Mouse (Mus musculus) midbrain, embryonic 11.5 days (tissue): ENCODE measurements around the gene 4930449I24Rik. TPM values are rescaled to one million over a fixed set of nuclear protein-coding genes. Genes with fewer than 3 reads are reported as not detected.
"Not testable (repeated sequence)": the region's sequence is repeated elsewhere in the genome, so short reads cannot be mapped to it uniquely, and the experiment has no call there.

Experiments
- ATAC-seq: fragments of 200-750 bp; cut with Nextera tagmentation; 2 replicates; pipeline ENCODE4 v1.8.0; 2017; ENCODE audit warnings: moderate TSS enrichment, moderate library complexity; ENCODE audit not compliant: low FRiP score
- DNase-seq: peaks from one replicate; pipeline ENCODE4 v3.0.0; 2015; ENCODE audit warnings: low spot score; ENCODE audit errors: missing footprints
- H3K27ac ChIP-seq: fragments of 300-500 bp; sonication (generic); 2 replicates; pipeline ENCODE4 v1.5.1; 2014; ENCODE audit warnings: low read depth, low read length
- H3K27me3 ChIP-seq: fragments of 300-500 bp; sonication (generic); 2 replicates; pipeline ENCODE4 v1.6.1; 2014; ENCODE audit warnings: mild to moderate bottlenecking, low read length, moderate library complexity, mixed read lengths; ENCODE audit not compliant: control insufficient read depth, insufficient read depth
- H3K36me3 ChIP-seq: fragments of 300-500 bp; sonication (generic); 2 replicates; pipeline ENCODE4 v1.6.1; 2014; ENCODE audit warnings: mild to moderate bottlenecking, low read length, moderate library complexity, mixed read lengths; ENCODE audit not compliant: control insufficient read depth, insufficient read depth
- H3K4me1 ChIP-seq: fragments of 300-500 bp; sonication (generic); 2 replicates; pipeline ENCODE4 v1.6.1; 2014; ENCODE audit warnings: low read length; ENCODE audit not compliant: control insufficient read depth, insufficient read depth
- H3K4me2 ChIP-seq: fragments of 300-500 bp; sonication (generic); 2 replicates; pipeline ENCODE4 v1.6.1; 2014; ENCODE audit warnings: mild to moderate bottlenecking, moderate library complexity
- H3K4me3 ChIP-seq: fragments of 300-500 bp; sonication (generic); 2 replicates; pipeline ENCODE4 v1.5.1; 2014; ENCODE audit warnings: low read depth, low read length
- H3K9ac ChIP-seq: fragments of 300-500 bp; sonication (generic); 2 replicates; pipeline ENCODE4 v1.6.1; 2014; ENCODE audit warnings: low read length
- H3K9me3 ChIP-seq: fragments of 300-500 bp; sonication (generic); 2 replicates; pipeline ENCODE4 v1.6.1; 2016; ENCODE audit warnings: low read length; ENCODE audit not compliant: control insufficient read depth
- WGBS: fragments of 180-500 bp; shearing (Covaris S2); extraction: QIAGEN DNeasy Blood & Tissue Kit; methylation state at CpG from one replicate; pipeline ENCODE4 v1.1.7; 2014; 5-methylcytosine and 5-hydroxymethylcytosine counted together
- polyA plus RNA-seq: library from polyadenylated mRNA; unstranded; fragments of >200 nt; fragmentation: Nextera tagmentation; extraction: Ambion mirVana; gene quantifications from 2 replicates; pipeline ENCODE4 v1.2.1, GENCODE M21; 2014

4930449I24Rik gene
- polyA plus RNA-seq, 1 experiment from 2014 or later: not detected

DNA sequence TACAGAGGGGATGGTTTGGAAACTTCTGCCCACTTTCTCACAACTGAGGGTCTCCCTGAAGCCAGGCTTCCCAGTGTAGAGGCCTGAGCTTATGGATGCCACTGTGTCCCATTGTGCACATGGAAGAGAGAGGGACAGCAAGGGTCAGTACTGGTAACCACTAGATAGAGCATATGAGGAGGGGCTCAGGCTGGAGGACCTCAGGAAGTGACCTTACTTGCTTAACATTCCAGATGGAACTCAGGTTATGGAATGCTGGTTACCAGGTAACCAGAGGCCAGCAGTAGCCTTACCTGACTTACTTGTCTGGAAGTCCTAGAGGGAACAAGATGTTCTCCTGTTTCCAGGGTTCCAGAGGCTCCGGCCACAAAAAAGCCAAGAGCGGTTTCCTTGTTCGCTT lies 20.5 kb upstream of the 4930449I24Rik start, which contains the start of gene Gm6408:
Gene Gm6408 (plus strand): TSS at position 301 of the 400 bp plus-strand sequence.
- not testable (repeated sequence) for H3K4me2 ChIP-seq, DNase-seq, H3K9ac ChIP-seq, H3K36me3 ChIP-seq, H3K27ac ChIP-seq, H3K9me3 ChIP-seq, H3K4me3 ChIP-seq, H3K27me3 ChIP-seq, H3K4me1 ChIP-seq, ATAC-seq
- 82% methylated on average over 2 of the region's 3 CpGs for WGBS

DNA sequence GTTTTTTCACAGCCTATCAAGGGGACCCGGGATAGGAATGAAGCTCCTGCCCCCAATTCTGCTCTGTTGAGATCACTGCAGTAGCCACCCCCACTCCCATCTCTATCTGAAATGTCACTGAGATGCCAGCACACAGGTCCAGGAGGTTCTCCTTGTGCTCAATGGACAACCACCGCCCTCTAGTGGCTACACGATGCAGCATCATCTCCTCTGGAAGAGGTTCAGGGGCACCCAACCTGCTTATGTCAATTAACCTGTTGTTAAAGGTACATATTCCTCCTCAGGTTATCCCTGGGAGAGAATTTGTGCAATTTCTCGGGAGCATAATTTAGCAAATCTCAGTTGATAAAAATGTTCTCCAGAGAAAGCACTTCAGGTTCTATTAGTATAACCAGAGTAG lies 13.2 kb upstream of the 4930449I24Rik start:
- not testable (repeated sequence) for H3K27ac ChIP-seq, H3K9me3 ChIP-seq, DNase-seq, H3K27me3 ChIP-seq, H3K9ac ChIP-seq, ATAC-seq, H3K4me3 ChIP-seq, H3K4me2 ChIP-seq, H3K36me3 ChIP-seq, H3K4me1 ChIP-seq
- WGBS: 17% methylated on average over 3 of the region's 4 CpGs

DNA sequence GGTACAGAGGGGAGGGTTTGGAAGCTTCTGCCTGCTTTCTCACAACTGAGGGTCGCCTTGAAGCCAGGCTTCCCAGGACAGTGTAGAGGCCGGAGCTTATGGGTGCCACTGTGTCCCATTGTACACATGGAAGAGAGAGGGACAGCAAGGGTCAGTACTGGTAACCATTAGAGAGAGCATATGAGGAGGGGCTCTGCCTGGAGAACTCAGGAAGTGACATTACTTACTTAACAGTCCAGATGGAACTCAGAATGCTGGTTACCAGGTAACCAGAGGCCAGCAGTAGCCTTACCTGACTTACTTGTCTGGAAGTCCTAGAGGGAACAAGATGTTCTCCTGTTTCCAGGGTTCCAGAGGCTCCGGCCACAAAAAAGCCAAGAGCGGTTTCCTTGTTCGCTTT lies 11.1 kb upstream of the 4930449I24Rik start, which contains the start of gene Gm6370:
Gene Gm6370 (plus strand): TSS at position 301 of the 400 bp plus-strand sequence.
- not testable (repeated sequence) for H3K9me3 ChIP-seq, DNase-seq, H3K27ac ChIP-seq, ATAC-seq, H3K4me3 ChIP-seq, H3K4me1 ChIP-seq, H3K27me3 ChIP-seq, H3K4me2 ChIP-seq, H3K9ac ChIP-seq, H3K36me3 ChIP-seq
- no CpG with 5 or more reads among the region's 5 CpGs for WGBS

DNA sequence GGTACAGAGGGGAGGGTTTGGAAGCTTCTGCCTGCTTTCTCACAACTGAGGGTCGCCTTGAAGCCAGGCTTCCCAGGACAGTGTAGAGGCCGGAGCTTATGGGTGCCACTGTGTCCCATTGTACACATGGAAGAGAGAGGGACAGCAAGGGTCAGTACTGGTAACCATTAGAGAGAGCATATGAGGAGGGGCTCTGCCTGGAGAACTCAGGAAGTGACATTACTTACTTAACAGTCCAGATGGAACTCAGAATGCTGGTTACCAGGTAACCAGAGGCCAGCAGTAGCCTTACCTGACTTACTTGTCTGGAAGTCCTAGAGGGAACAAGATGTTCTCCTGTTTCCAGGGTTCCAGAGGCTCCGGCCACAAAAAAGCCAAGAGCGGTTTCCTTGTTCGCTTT lies 11.6 kb downstream of the 4930449I24Rik start, which contains the start of gene Gm3402:
Gene Gm3402 (plus strand): TSS at position 301 of the 400 bp plus-strand sequence.
- not testable (repeated sequence) for H3K4me1 ChIP-seq, H3K4me3 ChIP-seq, DNase-seq, H3K9ac ChIP-seq, H3K27ac ChIP-seq, H3K9me3 ChIP-seq, ATAC-seq, H3K27me3 ChIP-seq, H3K36me3 ChIP-seq, H3K4me2 ChIP-seq
- WGBS: no CpG with 5 or more reads among the region's 5 CpGs

DNA sequence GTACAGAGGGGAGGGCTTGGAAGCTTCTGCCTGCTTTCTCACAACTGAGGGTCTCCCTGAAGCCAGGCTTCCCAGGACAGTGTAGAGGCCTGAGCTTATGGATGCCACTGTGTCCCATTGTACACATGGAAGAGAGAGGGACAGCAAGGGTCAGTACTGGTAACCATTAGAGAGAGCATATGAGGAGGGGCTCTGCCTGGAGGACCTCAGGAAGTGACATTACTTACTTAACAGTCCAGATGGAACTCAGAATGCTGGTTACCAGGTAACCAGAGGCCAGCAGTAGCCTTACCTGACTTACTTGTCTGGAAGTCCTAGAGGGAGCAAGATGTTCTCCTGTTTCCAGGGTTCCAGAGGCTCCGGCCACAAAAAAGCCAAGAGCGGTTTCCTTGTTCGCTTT lies 23.3 kb downstream of the 4930449I24Rik start, which contains the start of gene Gm3404:
Gene Gm3404 (plus strand): TSS at position 301 of the 400 bp plus-strand sequence.
- WGBS: 93% methylated on average over 3 of the region's 3 CpGs
- DNase-seq, ATAC-seq: not testable (repeated sequence)

DNA sequence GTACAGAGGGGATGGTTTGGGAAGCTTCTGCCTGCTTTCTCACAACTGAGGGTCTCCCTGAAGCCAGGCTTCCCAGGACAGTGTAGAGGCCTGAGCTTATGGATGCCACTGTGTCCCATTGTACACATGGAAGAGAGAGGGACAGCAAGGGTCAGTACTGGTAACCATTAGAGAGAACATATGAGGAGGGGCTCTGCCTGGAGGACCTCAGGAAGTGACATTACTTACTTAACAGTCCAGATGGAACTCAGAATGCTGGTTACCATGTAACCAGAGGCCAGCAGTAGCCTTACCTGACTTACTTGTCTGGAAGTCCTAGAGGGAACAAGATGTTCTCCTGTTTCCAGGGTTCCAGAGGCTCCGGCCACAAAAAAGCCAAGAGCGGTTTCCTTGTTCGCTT lies 35.1 kb downstream of the 4930449I24Rik start, which contains the start of gene Gm3409:
Gene Gm3409 (plus strand): TSS at position 301 of the 400 bp plus-strand sequence.
- not testable (repeated sequence) for H3K9me3 ChIP-seq, H3K27me3 ChIP-seq, H3K4me1 ChIP-seq, H3K4me2 ChIP-seq, H3K9ac ChIP-seq, DNase-seq, H3K27ac ChIP-seq, H3K36me3 ChIP-seq, H3K4me3 ChIP-seq, ATAC-seq
- 100% methylated on average over 2 of the region's 3 CpGs for WGBS

More for the DNA sequence above, 23.3 kb downstream of the 4930449I24Rik start, which contains the start of gene Gm3404:
- not testable (repeated sequence) for H3K27ac ChIP-seq, H3K9me3 ChIP-seq, H3K27me3 ChIP-seq, H3K9ac ChIP-seq, H3K4me1 ChIP-seq, H3K4me2 ChIP-seq, H3K4me3 ChIP-seq, H3K36me3 ChIP-seq

Other genes starting within 250 kb of the 4930449I24Rik start
- 6.3 and 6.4 TPM in 2 replicates for gene Wasf3, start 117.4 kb upstream of the 4930449I24Rik start, polyA plus RNA-seq
- not detected in 2 replicates for gene Gm6408, start 20.4 kb upstream of the 4930449I24Rik start, polyA plus RNA-seq
- not detected in 2 replicates for gene Gm6370, start 11.0 kb upstream of the 4930449I24Rik start, polyA plus RNA-seq
- not detected in 2 replicates for gene Gm3402, start 11.7 kb downstream of the 4930449I24Rik start, polyA plus RNA-seq
- gene Gm3404, start 23.4 kb downstream of the 4930449I24Rik start, polyA plus RNA-seq: not detected in 2 replicates
- not detected in 2 replicates for gene Gm3409, start 35.2 kb downstream of the 4930449I24Rik start, polyA plus RNA-seq
- gene Gm3415, start 53.7 kb downstream of the 4930449I24Rik start, polyA plus RNA-seq: not detected in 2 replicates
- 0.36 and 0.39 TPM in 2 replicates for gene Gpr12, start 82.8 kb downstream of the 4930449I24Rik start, polyA plus RNA-seq